In genomic region chr1:85793208-85794105, GRCm38 (mm10) we compare ENCODE assay signal across 8 mouse cellular contexts. TPM values are rescaled to one million over a fixed set of nuclear protein-coding genes. Genes with fewer than 3 reads are reported as not detected.
DNase-seq lines count a peak whose midpoint lies in the region; ATAC-seq and TF ChIP-seq lines count a peak whose summit lies in the region.

Gene Cab39, plus strand, starts transcription at chr1:85793441.

- H3K9ac ChIP-seq in embryonic facial prominence, embryonic 15.5 days, result peak within 1 kb of the TSS; percentile 88
- peak within 1 kb of the TSS; percentile 98 for H3K9ac ChIP-seq in kidney, embryonic 14.5 days (ENCODE audit: low read depth, low read length)
- peak within 1 kb of the TSS; percentile 90 for H3K9ac ChIP-seq in limb, embryonic 15.5 days

- H3K4me1 ChIP-seq in bone marrow, adult 2 months (ENCODE audit: control insufficient read depth, insufficient read depth, low read length), result peaks cover 1% of the 10 kb centered on the region; the same call in 1 of the 2 replicates
- H3K4me1 ChIP-seq in embryonic facial prominence, embryonic 15.5 days, result peaks cover 8% of the 10 kb centered on the region; the same call in 1 of the 2 replicates
- no peaks in the 10 kb centered on the region for H3K4me1 ChIP-seq in kidney, embryonic 14.5 days (ENCODE audit: control insufficient read depth, insufficient read depth, low read length)
- peaks cover 13% of the 10 kb centered on the region for H3K4me1 ChIP-seq in limb, embryonic 15.5 days

- WGBS in bone marrow, adult 2 months, result under 1% methylated on average over 118 of the region's 118 CpGs
- WGBS in embryonic facial prominence, embryonic 15.5 days, result under 1% methylated on average over 115 of the region's 118 CpGs
- 1% methylated on average over 114 of the region's 118 CpGs for WGBS in kidney, embryonic 14.5 days
- under 1% methylated on average over 91 of the region's 118 CpGs for WGBS in limb, embryonic 15.5 days

- H3K9me3 ChIP-seq in embryonic facial prominence, embryonic 15.5 days (replicated peaks), result no peaks in the 10 kb centered on the region
- H3K9me3 ChIP-seq in kidney, embryonic 14.5 days (ENCODE audit: control insufficient read depth, low read length), result no peaks in the 10 kb centered on the region
- H3K9me3 ChIP-seq in limb, embryonic 15.5 days, result no peaks in the 10 kb centered on the region

- TF ChIP-seq POLR2A in bone marrow, adult 2 months (IDR thresholded peaks at IDR 0.05; ENCODE audit: borderline replicate concordance, control insufficient read depth, low read depth, low read length), result peak; percentile 89; the same call in 1 of the 2 replicates

- peak within 1 kb of the TSS; percentile 99 for H3K27ac ChIP-seq in bone marrow, adult 2 months (ENCODE audit: control insufficient read depth, insufficient read depth, low read depth, low read length, poor library complexity)
- peak within 1 kb of the TSS; percentile 93 for H3K27ac ChIP-seq in embryonic facial prominence, embryonic 15.5 days (replicated peaks)
- H3K27ac ChIP-seq in kidney, embryonic 14.5 days (ENCODE audit: low read depth, low read length), result peak within 1 kb of the TSS; percentile 93
- peak within 1 kb of the TSS; percentile 96 for H3K27ac ChIP-seq in limb, embryonic 15.5 days

- peak within 1 kb of the TSS; percentile 76 for H3K4me2 ChIP-seq in embryonic facial prominence, embryonic 15.5 days (replicated peaks)
- peak within 1 kb of the TSS; percentile 69 for H3K4me2 ChIP-seq in kidney, embryonic 14.5 days (replicated peaks; ENCODE audit: low read depth, low read length)
- H3K4me2 ChIP-seq in limb, embryonic 15.5 days, result peak within 1 kb of the TSS; percentile 76

- DNase-seq in 416B (ENCODE audit: low read depth), result peak; percentile 84
- peak; percentile 83 to 86 for DNase-seq in heart, adult 9 months (ENCODE audit: low spot score in 2 of 2)
- peak; percentile 61 to 84 for DNase-seq in monocyte, adult 2 months (ENCODE audit: low read depth in 1 of 2, low spot score in 2 of 2)
- peak; percentile 87 to 88 for DNase-seq in spleen, postnatal 36 days (ENCODE audit: low spot score in 2 of 2)

- no peaks in the 10 kb centered on the region for H3K36me3 ChIP-seq in embryonic facial prominence, embryonic 15.5 days
- H3K36me3 ChIP-seq in kidney, embryonic 14.5 days (ENCODE audit: control insufficient read depth, insufficient read depth, low read length), result no peaks in the 10 kb centered on the region; the same call in 1 of the 2 replicates
- no peaks in the 10 kb centered on the region; the same call in 1 of the 2 replicates for H3K36me3 ChIP-seq in limb, embryonic 15.5 days

- TF ChIP-seq CTCF in bone marrow, adult 2 months (IDR thresholded peaks at IDR 0.05; ENCODE audit: control insufficient read depth, insufficient read depth, low read length), result peak; percentile 52; the same call in 1 of the 2 replicates

- H3K4me3 ChIP-seq in bone marrow, adult 2 months (replicated peaks; ENCODE audit: control insufficient read depth, low read depth, low read length), result peak within 1 kb of the TSS; percentile 70
- H3K4me3 ChIP-seq in embryonic facial prominence, embryonic 15.5 days (replicated peaks), result peak within 1 kb of the TSS; percentile 99
- H3K4me3 ChIP-seq in kidney, embryonic 14.5 days (ENCODE audit: low read length), result peak within 1 kb of the TSS; percentile 98
- peak within 1 kb of the TSS; percentile 79 for H3K4me3 ChIP-seq in limb, embryonic 15.5 days

- H3K27me3 ChIP-seq in embryonic facial prominence, embryonic 15.5 days, result no peaks in the 10 kb centered on the region
- H3K27me3 ChIP-seq in kidney, embryonic 14.5 days (ENCODE audit: control insufficient read depth, insufficient read depth, low read length), result no peaks in the 10 kb centered on the region
- H3K27me3 ChIP-seq in limb, embryonic 15.5 days, result no peaks in the 10 kb centered on the region

- peak; percentile 91 for ATAC-seq in embryonic facial prominence, embryonic 15.5 days (ENCODE audit: insufficient number of reproducible peaks, low FRiP score, low TSS enrichment, low read depth)
- ATAC-seq in kidney, embryonic 14.5 days (ENCODE audit: low FRiP score, low TSS enrichment), result peak; percentile 93
- peak; percentile 85 for ATAC-seq in limb, embryonic 15.5 days (ENCODE audit: insufficient number of reproducible peaks, low FRiP score, low TSS enrichment, low read depth)

RNA-seq across cellular contexts. Expression of gene Cab39, which starts in this region (rescaled TPM):
- polyA plus RNA-seq in bone marrow, adult 2 months (2011; ENCODE audit: insufficient read depth, insufficient read length, low replicate concordance, missing spikeins), result 22.7 and 25.7 TPM in 2 replicates
- 30.3 and 31.3 TPM in 2 replicates for polyA plus RNA-seq in embryonic facial prominence, embryonic 15.5 days (2015; fragmentation: Nextera tagmentation; extraction: Ambion mirVana)
- polyA plus RNA-seq in kidney, embryonic 14.5 days (2014; fragmentation: Nextera tagmentation; extraction: Ambion mirVana), result 37.9 and 53.0 TPM in 2 replicates
- polyA plus RNA-seq in limb, embryonic 15.5 days (2015; fragmentation: Nextera tagmentation; extraction: Ambion mirVana), result 20.5 and 26.9 TPM in 2 replicates

Comparison
In these comparisons a context has a peak if more than half of its experiments do, and no peak if none do; other contexts are left out.
1. Peak in every context shown above with its lines: DNase-seq, ATAC-seq, H3K4me3 ChIP-seq and H3K27ac ChIP-seq.